Mouse (Mus musculus): Measurements from ENCODE around the gene Ppp1r12b. TPM values are rescaled to one million over a fixed set of nuclear protein-coding genes. Genes with fewer than 3 reads are reported as not detected.

The Ppp1r12b gene
- polyA plus RNA-seq, 1 experiment: 16.0 TPM

DNA sequence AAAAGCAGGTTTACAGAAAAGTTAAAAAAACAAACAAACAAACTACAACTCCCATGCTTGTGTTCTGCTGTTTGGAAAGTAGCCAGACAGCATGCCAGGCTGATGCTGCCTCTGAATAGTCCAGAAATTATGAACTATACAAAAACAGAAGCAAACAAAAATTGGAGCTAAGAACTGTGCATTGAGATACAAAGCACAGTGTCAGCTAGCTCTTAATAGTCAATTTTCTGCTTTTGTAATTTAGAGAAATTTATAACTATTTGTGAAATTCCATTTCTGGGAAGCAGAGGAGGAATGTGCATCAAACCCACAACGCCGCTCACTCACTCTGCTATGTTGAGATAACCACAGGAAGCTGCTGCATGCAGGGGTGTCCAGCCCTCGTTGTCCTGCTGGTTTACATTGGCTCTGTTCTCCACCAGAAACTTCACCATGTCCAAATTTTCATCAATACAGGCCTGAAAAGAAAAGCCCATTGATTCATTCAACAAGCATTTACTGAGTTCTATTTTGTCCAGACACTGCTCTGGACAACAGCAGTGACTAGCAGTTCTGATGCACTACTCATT, 53.6 kb downstream of the Ppp1r12b start:
- Histone ChIP-seq H3K4me1 (replicated peaks; ENCODE audit: control insufficient read depth, insufficient read depth, low read length) (no peaks in the 10 kb centered on the region; the same call in 1 of the 2 replicates), H3K27ac (ENCODE audit: control insufficient read depth, insufficient read depth, low read length) (no peak overlapping the region), H3K36me3 (ENCODE audit: control insufficient read depth, insufficient read depth, low read length) (no peaks in the 10 kb centered on the region), H3K4me3 (ENCODE audit: control insufficient read depth, insufficient read depth, low read length) (no peak overlapping the region), H3K27me3 (ENCODE audit: control insufficient read depth, insufficient read depth, low read length) (no peaks in the 10 kb centered on the region)
- DNase-seq: no peak
- 79% methylated on average over 3 of the region's 3 CpGs for WGBS
- TF ChIP-seq CTCF (IDR thresholded peaks at IDR 0.05; ENCODE audit: borderline replicate concordance, control insufficient read depth, extremely low read depth, insufficient read depth, low read length, poor library complexity): no peak
- TF ChIP-seq POLR2A (IDR thresholded peaks at IDR 0.05; ENCODE audit: control insufficient read depth, extremely low read depth, insufficient read depth, low read length, poor library complexity): no peak

GRCm38 (mm10) chr1:134896008-134896407, 59.7 kb downstream of the Ppp1r12b start:
- Histone ChIP-seq H3K36me3 (ENCODE audit: control insufficient read depth, insufficient read depth, low read length) (peaks cover 13% of the 10 kb centered on the region; the same call in 1 of the 2 replicates), H3K27me3 (ENCODE audit: control insufficient read depth, insufficient read depth, low read length) (no peaks in the 10 kb centered on the region), H3K4me1 (replicated peaks; ENCODE audit: control insufficient read depth, insufficient read depth, low read length) (no peaks in the 10 kb centered on the region; the same call in 1 of the 2 replicates), H3K27ac (ENCODE audit: control insufficient read depth, insufficient read depth, low read length) (no peak overlapping the region), H3K4me3 (ENCODE audit: control insufficient read depth, insufficient read depth, low read length) (no peak overlapping the region)
- WGBS: 94% methylated on average over 6 of the region's 6 CpGs
- TF ChIP-seq CTCF (IDR thresholded peaks at IDR 0.05; ENCODE audit: borderline replicate concordance, control insufficient read depth, extremely low read depth, insufficient read depth, low read length, poor library complexity) (no peak), POLR2A (IDR thresholded peaks at IDR 0.05; ENCODE audit: control insufficient read depth, extremely low read depth, insufficient read depth, low read length, poor library complexity) (no peak)
- no peak for DNase-seq

DNA sequence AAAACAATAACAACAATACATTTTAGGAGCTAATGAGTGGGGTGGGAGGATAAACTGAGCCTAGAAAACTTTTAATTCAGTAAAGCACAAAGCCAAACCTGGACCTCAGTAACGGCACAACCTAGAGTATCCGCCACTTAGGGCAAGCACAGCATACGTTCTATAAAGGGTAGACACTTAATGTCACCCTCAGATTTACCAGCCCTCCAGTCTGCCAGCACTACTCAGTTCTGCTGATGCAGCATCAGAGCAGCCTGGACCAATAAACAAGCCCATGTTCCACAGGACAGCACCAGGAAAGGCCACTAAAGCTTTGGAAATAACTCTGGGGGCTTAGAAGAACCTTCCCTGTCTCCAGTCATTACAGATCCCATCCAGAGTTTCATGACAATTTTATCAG, 60.9 kb downstream of the Ppp1r12b start:
- H3K4me1 ChIP-seq (replicated peaks; ENCODE audit: control insufficient read depth, insufficient read depth, low read length): no peaks in the 10 kb centered on the region; the same call in 1 of the 2 replicates
- H3K27me3 ChIP-seq (ENCODE audit: control insufficient read depth, insufficient read depth, low read length): no peaks in the 10 kb centered on the region
- no peak overlapping the region for H3K27ac ChIP-seq (ENCODE audit: control insufficient read depth, insufficient read depth, low read length)
- 100% methylated on average over 3 of the region's 3 CpGs for WGBS
- no peak overlapping the region for H3K4me3 ChIP-seq (ENCODE audit: control insufficient read depth, insufficient read depth, low read length)
- peaks cover 13% of the 10 kb centered on the region; the same call in 1 of the 2 replicates for H3K36me3 ChIP-seq (ENCODE audit: control insufficient read depth, insufficient read depth, low read length)
- TF ChIP-seq CTCF (IDR thresholded peaks at IDR 0.05; ENCODE audit: borderline replicate concordance, control insufficient read depth, extremely low read depth, insufficient read depth, low read length, poor library complexity): no peak
- no peak for TF ChIP-seq POLR2A (IDR thresholded peaks at IDR 0.05; ENCODE audit: control insufficient read depth, extremely low read depth, insufficient read depth, low read length, poor library complexity)
- no peak for DNase-seq

- Histone ChIP-seq H3K36me3 (ENCODE audit: control insufficient read depth, insufficient read depth, low read length) (peaks cover 13% of the 10 kb centered on the region; the same call in 1 of the 2 replicates), H3K4me3 (ENCODE audit: control insufficient read depth, insufficient read depth, low read length) (no peak overlapping the region), H3K27me3 (ENCODE audit: control insufficient read depth, insufficient read depth, low read length) (no peaks in the 10 kb centered on the region), H3K27ac (ENCODE audit: control insufficient read depth, insufficient read depth, low read length) (no peak overlapping the region), H3K4me1 (replicated peaks; ENCODE audit: control insufficient read depth, insufficient read depth, low read length) (no peaks in the 10 kb centered on the region)
- 94% methylated on average over 5 of the region's 5 CpGs for WGBS
- DNase-seq: no peak
- TF ChIP-seq POLR2A (IDR thresholded peaks at IDR 0.05; ENCODE audit: control insufficient read depth, extremely low read depth, insufficient read depth, low read length, poor library complexity): no peak
- TF ChIP-seq CTCF (IDR thresholded peaks at IDR 0.05; ENCODE audit: borderline replicate concordance, control insufficient read depth, extremely low read depth, insufficient read depth, low read length, poor library complexity): no peak
Observed at GRCm38 (mm10) chr1:134891916-134892315, 63.8 kb downstream of the Ppp1r12b start.

DNA sequence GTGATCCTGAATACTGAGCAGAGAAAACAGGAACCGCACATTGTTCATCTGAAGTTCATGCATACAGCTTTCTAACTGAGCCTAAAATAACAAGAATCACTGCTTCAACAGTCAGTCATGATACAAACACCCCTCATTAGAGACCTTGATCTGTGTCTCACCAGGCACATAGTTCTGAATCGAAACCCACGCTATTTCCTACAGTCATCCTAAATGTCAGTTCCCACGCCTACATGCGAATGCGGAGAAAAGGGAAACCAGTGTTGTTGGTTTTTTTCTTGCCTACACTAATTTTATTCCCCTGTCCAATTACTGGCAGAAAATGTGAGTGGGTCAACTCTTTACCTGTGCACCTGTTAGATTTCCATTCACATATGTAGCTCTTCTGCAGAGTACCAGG, 66.1 kb downstream of the Ppp1r12b start:
- WGBS: 95% methylated on average over 6 of the region's 6 CpGs
- H3K4me1 ChIP-seq (replicated peaks; ENCODE audit: control insufficient read depth, insufficient read depth, low read length): no peaks in the 10 kb centered on the region
- no peaks in the 10 kb centered on the region for H3K27me3 ChIP-seq (ENCODE audit: control insufficient read depth, insufficient read depth, low read length)
- H3K4me3 ChIP-seq (ENCODE audit: control insufficient read depth, insufficient read depth, low read length): no peak overlapping the region
- no peak overlapping the region for H3K27ac ChIP-seq (ENCODE audit: control insufficient read depth, insufficient read depth, low read length)
- DNase-seq: no peak
- peaks cover 18% of the 10 kb centered on the region for H3K36me3 ChIP-seq (ENCODE audit: control insufficient read depth, insufficient read depth, low read length)
- TF ChIP-seq CTCF (IDR thresholded peaks at IDR 0.05; ENCODE audit: borderline replicate concordance, control insufficient read depth, extremely low read depth, insufficient read depth, low read length, poor library complexity): no peak
- no peak for TF ChIP-seq POLR2A (IDR thresholded peaks at IDR 0.05; ENCODE audit: control insufficient read depth, extremely low read depth, insufficient read depth, low read length, poor library complexity)

GRCm38 (mm10) chr1:134875800-134876199, 79.9 kb downstream of the Ppp1r12b start:
- no peak for TF ChIP-seq POLR2A (IDR thresholded peaks at IDR 0.05; ENCODE audit: control insufficient read depth, extremely low read depth, insufficient read depth, low read length, poor library complexity)
- TF ChIP-seq CTCF (IDR thresholded peaks at IDR 0.05; ENCODE audit: borderline replicate concordance, control insufficient read depth, extremely low read depth, insufficient read depth, low read length, poor library complexity): no peak
- Histone ChIP-seq H3K27me3 (ENCODE audit: control insufficient read depth, insufficient read depth, low read length) (no peaks in the 10 kb centered on the region), H3K36me3 (ENCODE audit: control insufficient read depth, insufficient read depth, low read length) (peaks cover 23% of the 10 kb centered on the region), H3K27ac (ENCODE audit: control insufficient read depth, insufficient read depth, low read length) (no peak overlapping the region), H3K4me3 (ENCODE audit: control insufficient read depth, insufficient read depth, low read length) (no peak overlapping the region), H3K4me1 (replicated peaks; ENCODE audit: control insufficient read depth, insufficient read depth, low read length) (no peaks in the 10 kb centered on the region)
- no peak for DNase-seq
- 78% methylated on average over 4 of the region's 4 CpGs for WGBS
